Comparison of ENCODE assay signal across 8 mouse cellular contexts in genomic region chr19:19307142-19307541, GRCm38 (mm10).
DNase-seq lines count a peak whose midpoint lies in the region; ATAC-seq and TF ChIP-seq lines count a peak whose summit lies in the region.
"Not testable (repeated sequence)": the region's sequence is repeated elsewhere in the genome, so short reads cannot be mapped to it uniquely, and the experiment has no call there.

No protein-coding gene starts in this region.

- not testable (repeated sequence) for H3K4me1 ChIP-seq in embryonic facial prominence, embryonic 13.5 days; forebrain, embryonic 14.5 days (ENCODE audit: control insufficient read depth, insufficient read depth, low read length); forebrain, embryonic 15.5 days; forebrain, embryonic 16.5 days (replicated peaks; ENCODE audit: control insufficient read depth, insufficient read depth, low read length); midbrain, embryonic 11.5 days (ENCODE audit: control insufficient read depth, insufficient read depth, low read length); midbrain, embryonic 12.5 days; midbrain, embryonic 14.5 days (ENCODE audit: control insufficient read depth, insufficient read depth, low read length)

- 0 out of 2 replicates have a peak overlapping the region, but pooled peaks have one; percentile 55 for H3K27ac ChIP-seq in embryonic facial prominence, embryonic 13.5 days
- H3K27ac ChIP-seq in forebrain, embryonic 14.5 days (ENCODE audit: low read depth, low read length): 0 out of 2 replicates have a peak overlapping the region, but pooled peaks have one; percentile 53
- peak overlapping the region; percentile 75 for H3K27ac ChIP-seq in forebrain, embryonic 15.5 days (replicated peaks)
- H3K27ac ChIP-seq in forebrain, embryonic 16.5 days (ENCODE audit: low read length): peak overlapping the region; percentile 68; the same call in 1 of the 2 replicates
- H3K27ac ChIP-seq in left cerebral cortex, adult 2 months: peak overlapping the region; percentile 44; the same call in 1 of the 2 replicates
- not testable (repeated sequence) for H3K27ac ChIP-seq in midbrain, embryonic 11.5 days (ENCODE audit: low read depth, low read length); midbrain, embryonic 12.5 days (replicated peaks); midbrain, embryonic 14.5 days (replicated peaks; ENCODE audit: low read depth, low read length)

- not testable (repeated sequence) for ATAC-seq in embryonic facial prominence, embryonic 13.5 days (ENCODE audit: insufficient number of reproducible peaks, insufficient read depth, low FRiP score, low TSS enrichment, low read depth); forebrain, embryonic 15.5 days (replicated peaks); forebrain, embryonic 16.5 days
- ATAC-seq in forebrain, embryonic 14.5 days: peak; percentile 29; the same call in 1 of the 2 replicates
- peak; percentile 52 for ATAC-seq in midbrain, embryonic 11.5 days (ENCODE audit: low FRiP score)
- ATAC-seq in midbrain, embryonic 12.5 days (ENCODE audit: low FRiP score, low read depth): peak; percentile 55
- 0 out of 2 replicates have a peak, but pooled peaks have one; percentile 40 for ATAC-seq in midbrain, embryonic 14.5 days (ENCODE audit: low FRiP score, low TSS enrichment)

- not testable (repeated sequence) for TF ChIP-seq CTCF in left cerebral cortex, adult 2 months (IDR thresholded peaks at IDR 0.05)

- WGBS in embryonic facial prominence, embryonic 13.5 days: 67% methylated on average over 2 of the region's 2 CpGs
- 87% methylated on average over 2 of the region's 2 CpGs for WGBS in forebrain, embryonic 14.5 days
- WGBS in forebrain, embryonic 15.5 days: 91% methylated on average over 2 of the region's 2 CpGs
- 92% methylated on average over 2 of the region's 2 CpGs for WGBS in forebrain, embryonic 16.5 days
- WGBS in midbrain, embryonic 11.5 days: 96% methylated on average over 2 of the region's 2 CpGs
- 90% methylated on average over 2 of the region's 2 CpGs for WGBS in midbrain, embryonic 12.5 days
- 67% methylated on average over 2 of the region's 2 CpGs for WGBS in midbrain, embryonic 14.5 days

- H3K4me2 ChIP-seq in embryonic facial prominence, embryonic 13.5 days; forebrain, embryonic 14.5 days (ENCODE audit: low read length); forebrain, embryonic 15.5 days (replicated peaks); forebrain, embryonic 16.5 days (ENCODE audit: low read length); midbrain, embryonic 11.5 days; midbrain, embryonic 12.5 days (replicated peaks); midbrain, embryonic 14.5 days (ENCODE audit: low read length): not testable (repeated sequence)

- H3K9me3 ChIP-seq in embryonic facial prominence, embryonic 13.5 days; forebrain, embryonic 14.5 days (replicated peaks; ENCODE audit: control insufficient read depth, low read length); forebrain, embryonic 15.5 days; forebrain, embryonic 16.5 days (ENCODE audit: control insufficient read depth, low read length); midbrain, embryonic 11.5 days (ENCODE audit: control insufficient read depth, low read length); midbrain, embryonic 12.5 days; midbrain, embryonic 14.5 days (ENCODE audit: control insufficient read depth, low read length): not testable (repeated sequence)

- H3K4me3 ChIP-seq in embryonic facial prominence, embryonic 13.5 days; forebrain, embryonic 14.5 days (ENCODE audit: low read depth, low read length); forebrain, embryonic 15.5 days; forebrain, embryonic 16.5 days (replicated peaks; ENCODE audit: low read length); left cerebral cortex, adult 2 months; midbrain, embryonic 11.5 days (ENCODE audit: low read depth, low read length); midbrain, embryonic 12.5 days; midbrain, embryonic 14.5 days (replicated peaks; ENCODE audit: low read depth, low read length): not testable (repeated sequence)

- not testable (repeated sequence) for H3K27me3 ChIP-seq in embryonic facial prominence, embryonic 13.5 days; forebrain, embryonic 14.5 days (replicated peaks; ENCODE audit: control insufficient read depth, insufficient read depth, low read length); forebrain, embryonic 15.5 days; forebrain, embryonic 16.5 days (replicated peaks; ENCODE audit: control insufficient read depth, insufficient read depth, low read length); midbrain, embryonic 11.5 days (ENCODE audit: control insufficient read depth, insufficient read depth, low read length); midbrain, embryonic 12.5 days; midbrain, embryonic 14.5 days (ENCODE audit: control insufficient read depth, insufficient read depth, low read length)

- intact Hi-C loops in left cerebral cortex, adult 2 months (cut with DNase I): not testable (repeated sequence)

- not testable (repeated sequence) for H3K36me3 ChIP-seq in embryonic facial prominence, embryonic 13.5 days; forebrain, embryonic 14.5 days (ENCODE audit: control insufficient read depth, insufficient read depth, low read length); forebrain, embryonic 15.5 days; forebrain, embryonic 16.5 days (ENCODE audit: control insufficient read depth, insufficient read depth); midbrain, embryonic 11.5 days (ENCODE audit: control insufficient read depth, insufficient read depth, low read length); midbrain, embryonic 12.5 days; midbrain, embryonic 14.5 days (ENCODE audit: control insufficient read depth, insufficient read depth, low read length)

- not testable (repeated sequence) for H3K9ac ChIP-seq in embryonic facial prominence, embryonic 13.5 days; forebrain, embryonic 14.5 days (ENCODE audit: low read length); forebrain, embryonic 15.5 days (replicated peaks); forebrain, embryonic 16.5 days (replicated peaks; ENCODE audit: low read depth, low read length); midbrain, embryonic 11.5 days (ENCODE audit: low read length); midbrain, embryonic 12.5 days (replicated peaks); midbrain, embryonic 14.5 days (replicated peaks; ENCODE audit: low read length)

- not testable (repeated sequence) for DNase-seq in forebrain, embryonic 14.5 days (ENCODE audit: low spot score); left cerebral cortex, adult 2 months (ENCODE audit: extremely low spot score in 1 of 2, low spot score in 2 of 2); midbrain, embryonic 11.5 days (ENCODE audit: low spot score, missing footprints); midbrain, embryonic 14.5 days
